Mouse (Mus musculus) midbrain, embryonic 15.5 days (tissue): ENCODE results near the gene Slc28a1. TPM values are rescaled to one million over a fixed set of nuclear protein-coding genes. Genes with fewer than 3 reads are reported as not detected.

Experiments used
- ATAC-seq: fragments of 200-750 bp; cut with Nextera tagmentation; replicated peaks from 2 replicates; pipeline ENCODE4 v1.8.0; 2017; ENCODE audit warnings: moderate TSS enrichment
- H3K27ac ChIP-seq: fragments of 300-500 bp; sonication (generic); 2 replicates; pipeline ENCODE4 v1.5.1; 2015; ENCODE audit warnings: mild to moderate bottlenecking, inconsistent platforms
- H3K27me3 ChIP-seq: fragments of 300-500 bp; sonication (generic); replicated peaks from 2 replicates; pipeline ENCODE4 v1.6.1; 2015; ENCODE audit warnings: inconsistent platforms
- H3K36me3 ChIP-seq: fragments of 300-500 bp; sonication (generic); replicated peaks from 2 replicates; pipeline ENCODE4 v1.6.1; 2015; ENCODE audit warnings: inconsistent platforms
- H3K4me1 ChIP-seq: fragments of 300-500 bp; sonication (generic); 2 replicates; pipeline ENCODE4 v1.6.1; 2015; ENCODE audit warnings: inconsistent platforms
- H3K4me2 ChIP-seq: fragments of 300-500 bp; sonication (generic); 2 replicates; pipeline ENCODE4 v1.6.1; 2015; ENCODE audit warnings: inconsistent platforms, mild to moderate bottlenecking, moderate library complexity
- H3K4me3 ChIP-seq: fragments of 300-500 bp; sonication (generic); 2 replicates; pipeline ENCODE4 v1.5.1; 2015; ENCODE audit warnings: mild to moderate bottlenecking, inconsistent platforms
- H3K9ac ChIP-seq: fragments of 300-500 bp; sonication (generic); 2 replicates; pipeline ENCODE4 v1.6.1; 2015; ENCODE audit warnings: mild to moderate bottlenecking, inconsistent platforms
- H3K9me3 ChIP-seq: fragments of 300-500 bp; sonication (generic); 2 replicates; pipeline ENCODE4 v1.6.1; 2016; ENCODE audit warnings: inconsistent platforms
- WGBS: fragments of 180-500 bp; shearing (Covaris S2); methylation state at CpG from one replicate; pipeline ENCODE4 v1.1.7; 2015; ENCODE audit warnings: mixed read lengths; 5-methylcytosine and 5-hydroxymethylcytosine counted together
- polyA plus RNA-seq: library from polyadenylated mRNA; unstranded; fragments of >200 nt; fragmentation: Nextera tagmentation; extraction: Ambion mirVana; gene quantifications from 2 replicates; pipeline ENCODE4 v1.2.1, GENCODE M21; 2015

Gene Slc28a1
- polyA plus RNA-seq = not detected in 2 replicates

GRCm38 (mm10) chr7:81114555-81114954, at the start of gene Slc28a1:
Gene Slc28a1 (plus strand): TSS chr7:81114799.
- Histone ChIP-seq H3K36me3 (no peaks in the 10 kb centered on the region), H3K27ac (no peak within 1 kb of the TSS), H3K9me3 (no peaks in the 10 kb centered on the region), H3K27me3 (no peaks in the 10 kb centered on the region), H3K9ac (no peak within 1 kb of the TSS), H3K4me2 (no peak within 1 kb of the TSS), H3K4me1 (no peaks in the 10 kb centered on the region), H3K4me3 (no peak within 1 kb of the TSS)
- no peak for ATAC-seq
- 76% methylated on average over 6 of the region's 6 CpGs for WGBS

- Histone ChIP-seq H3K4me2 (no peak overlapping the region), H3K9ac (no peak overlapping the region), H3K27ac (no peak overlapping the region), H3K27me3 (no peaks in the 10 kb centered on the region), H3K9me3 (no peaks in the 10 kb centered on the region), H3K36me3 (no peaks in the 10 kb centered on the region), H3K4me1 (no peaks in the 10 kb centered on the region), H3K4me3 (no peak overlapping the region)
- ATAC-seq = no peak
- WGBS = 62% methylated on average over 6 of the region's 6 CpGs
Measured at GRCm38 (mm10) chr7:81066714-81067113, 47.9 kb upstream of the Slc28a1 start.

GRCm38 (mm10) chr7:81072463-81072862, 42.1 kb upstream of the Slc28a1 start:
- no peak for ATAC-seq
- H3K9ac ChIP-seq = no peak overlapping the region
- 60% methylated on average over 5 of the region's 5 CpGs for WGBS

GRCm38 (mm10) chr7:81073273-81073672, 41.3 kb upstream of the Slc28a1 start:
- no peaks in the 10 kb centered on the region for H3K36me3 ChIP-seq
- no peaks in the 10 kb centered on the region for H3K9me3 ChIP-seq
- no peak overlapping the region for H3K27ac ChIP-seq
- H3K4me1 ChIP-seq = no peaks in the 10 kb centered on the region
- H3K9ac ChIP-seq = no peak overlapping the region
- ATAC-seq = no peak
- H3K4me3 ChIP-seq = no peak overlapping the region
- no peak overlapping the region for H3K4me2 ChIP-seq
- no peaks in the 10 kb centered on the region for H3K27me3 ChIP-seq
- WGBS = 81% methylated on average over 5 of the region's 5 CpGs

More at GRCm38 (mm10) chr7:81072463-81072862, 42.1 kb upstream of the Slc28a1 start:
- Histone ChIP-seq H3K4me1 (no peaks in the 10 kb centered on the region), H3K27me3 (no peaks in the 10 kb centered on the region), H3K36me3 (no peaks in the 10 kb centered on the region), H3K4me3 (no peak overlapping the region), H3K27ac (no peak overlapping the region), H3K9me3 (no peaks in the 10 kb centered on the region), H3K4me2 (no peak overlapping the region)

GRCm38 (mm10) chr7:81074546-81074945, 40.1 kb upstream of the Slc28a1 start:
- Histone ChIP-seq H3K27me3 (no peaks in the 10 kb centered on the region), H3K36me3 (no peaks in the 10 kb centered on the region), H3K27ac (no peak overlapping the region), H3K4me2 (no peak overlapping the region), H3K4me3 (no peak overlapping the region), H3K9me3 (no peaks in the 10 kb centered on the region), H3K4me1 (no peaks in the 10 kb centered on the region), H3K9ac (no peak overlapping the region)
- no peak for ATAC-seq
- 74% methylated on average over 9 of the region's 9 CpGs for WGBS

- H3K36me3 ChIP-seq = no peaks in the 10 kb centered on the region
- no peak overlapping the region for H3K27ac ChIP-seq
- no peak overlapping the region for H3K9ac ChIP-seq
- no peak for ATAC-seq
- H3K4me2 ChIP-seq = no peak overlapping the region
- no peaks in the 10 kb centered on the region for H3K4me1 ChIP-seq
- no peaks in the 10 kb centered on the region for H3K9me3 ChIP-seq
- H3K4me3 ChIP-seq = no peak overlapping the region
- no peaks in the 10 kb centered on the region for H3K27me3 ChIP-seq
- 72% methylated on average over 7 of the region's 7 CpGs for WGBS
Measured at GRCm38 (mm10) chr7:81075299-81075698, 39.3 kb upstream of the Slc28a1 start.

- H3K4me1 ChIP-seq = no peaks in the 10 kb centered on the region
- H3K9me3 ChIP-seq = no peaks in the 10 kb centered on the region
- no peak overlapping the region for H3K4me2 ChIP-seq
- no peaks in the 10 kb centered on the region for H3K36me3 ChIP-seq
- H3K27ac ChIP-seq = no peak overlapping the region
- H3K4me3 ChIP-seq = no peak overlapping the region
- WGBS = 88% methylated on average over 5 of the region's 5 CpGs
- H3K9ac ChIP-seq = no peak overlapping the region
- H3K27me3 ChIP-seq = no peaks in the 10 kb centered on the region
- ATAC-seq = no peak
Measured at GRCm38 (mm10) chr7:81075732-81076131, 38.9 kb upstream of the Slc28a1 start.

GRCm38 (mm10) chr7:81077009-81077408, 37.6 kb upstream of the Slc28a1 start:
- no peak overlapping the region for H3K9ac ChIP-seq
- H3K9me3 ChIP-seq = no peaks in the 10 kb centered on the region
- ATAC-seq = no peak
- no peak overlapping the region for H3K4me2 ChIP-seq
- no peak overlapping the region for H3K4me3 ChIP-seq
- no peaks in the 10 kb centered on the region for H3K27me3 ChIP-seq
- 0 out of 2 replicates have a peak, but pooled peaks cover 3% of the 10 kb centered on the region for H3K4me1 ChIP-seq
- no peak overlapping the region for H3K27ac ChIP-seq
- H3K36me3 ChIP-seq = no peaks in the 10 kb centered on the region
- 85% methylated on average over 6 of the region's 6 CpGs for WGBS

GRCm38 (mm10) chr7:81078740-81079139, 35.9 kb upstream of the Slc28a1 start:
- Histone ChIP-seq H3K9ac (no peak overlapping the region), H3K9me3 (no peaks in the 10 kb centered on the region), H3K4me3 (no peak overlapping the region), H3K27ac (no peak overlapping the region), H3K4me2 (no peak overlapping the region), H3K36me3 (no peaks in the 10 kb centered on the region), H3K27me3 (no peaks in the 10 kb centered on the region), H3K4me1 (0 out of 2 replicates have a peak, but pooled peaks cover 3% of the 10 kb centered on the region)
- WGBS = 89% methylated on average over 6 of the region's 6 CpGs
- ATAC-seq = no peak

- no peaks in the 10 kb centered on the region for H3K4me1 ChIP-seq
- no peak overlapping the region for H3K27ac ChIP-seq
- no peak overlapping the region for H3K4me3 ChIP-seq
- 53% methylated on average over 18 of the region's 18 CpGs for WGBS
- H3K9ac ChIP-seq = no peak overlapping the region
- no peaks in the 10 kb centered on the region for H3K36me3 ChIP-seq
- H3K4me2 ChIP-seq = no peak overlapping the region
- no peaks in the 10 kb centered on the region for H3K9me3 ChIP-seq
- ATAC-seq = no peak
- no peaks in the 10 kb centered on the region for H3K27me3 ChIP-seq
Measured at GRCm38 (mm10) chr7:81093420-81093965, 21.1 kb upstream of the Slc28a1 start.

- H3K27ac ChIP-seq = no peak overlapping the region
- H3K36me3 ChIP-seq = no peaks in the 10 kb centered on the region
- no peak overlapping the region for H3K4me3 ChIP-seq
- no peaks in the 10 kb centered on the region for H3K9me3 ChIP-seq
- ATAC-seq = no peak
- H3K9ac ChIP-seq = no peak overlapping the region
- H3K4me2 ChIP-seq = no peak overlapping the region
- no peaks in the 10 kb centered on the region for H3K4me1 ChIP-seq
- H3K27me3 ChIP-seq = no peaks in the 10 kb centered on the region
- 69% methylated on average over 6 of the region's 6 CpGs for WGBS
Measured at GRCm38 (mm10) chr7:81094104-81094757, 20.4 kb upstream of the Slc28a1 start.

- no peaks in the 10 kb centered on the region for H3K36me3 ChIP-seq
- H3K4me3 ChIP-seq = no peak overlapping the region
- no peaks in the 10 kb centered on the region for H3K4me1 ChIP-seq
- no peaks in the 10 kb centered on the region for H3K9me3 ChIP-seq
- H3K9ac ChIP-seq = no peak overlapping the region
- 88% methylated on average over 5 of the region's 5 CpGs for WGBS
- no peak for ATAC-seq
- no peak overlapping the region for H3K27ac ChIP-seq
- H3K27me3 ChIP-seq = no peaks in the 10 kb centered on the region
- no peak overlapping the region for H3K4me2 ChIP-seq
Measured at GRCm38 (mm10) chr7:81100341-81100740, 14.3 kb upstream of the Slc28a1 start.

GRCm38 (mm10) chr7:81102854-81103253, 11.7 kb upstream of the Slc28a1 start:
- WGBS = 93% methylated on average over 7 of the region's 7 CpGs
- Histone ChIP-seq H3K27me3 (no peaks in the 10 kb centered on the region), H3K4me1 (no peaks in the 10 kb centered on the region), H3K36me3 (no peaks in the 10 kb centered on the region), H3K4me3 (no peak overlapping the region), H3K9me3 (no peaks in the 10 kb centered on the region), H3K9ac (no peak overlapping the region), H3K27ac (no peak overlapping the region), H3K4me2 (no peak overlapping the region)
- ATAC-seq = no peak
